Mouse (Mus musculus): ENCODE measurements around the gene Edn2.

The Edn2 gene

GRCm38 (mm10) chr4:120206471-120206891 is 45.5 kb downstream of the Edn2 start:
- peak; percentile 69 for DNase-seq

- no peak for DNase-seq
Observed at GRCm38 (mm10) chr4:120212080-120212479, 51.1 kb downstream of the Edn2 start.

- no peak for DNase-seq
Observed at GRCm38 (mm10) chr4:120212812-120213211, 51.8 kb downstream of the Edn2 start.

GRCm38 (mm10) chr4:120215915-120216591 is 55.0 kb downstream of the Edn2 start:
- DNase-seq = peak; percentile 71

- no peak for DNase-seq
Observed at GRCm38 (mm10) chr4:120216883-120217282, 55.9 kb downstream of the Edn2 start.
